Mouse (Mus musculus) small intestine, adult 2 months (tissue): ENCODE data around the gene Npvf.

ENCODE experiments used
- CTCF ChIP-seq: fragments of 200-500 bp; IDR thresholded peaks from 2 replicates; pipeline ENCODE4 v1.5.1; 2012; ENCODE audit warnings: low read depth, mild to moderate bottlenecking, control low read depth, inconsistent platforms, low read length, moderate library complexity, mixed read lengths; ENCODE audit not compliant: insufficient replicate concordance, insufficient read length; ENCODE audit errors: extremely low read depth
- POLR2A ChIP-seq: fragments of 200-500 bp; IDR thresholded peaks from 2 replicates; pipeline ENCODE4 v1.6.1; 2012; ENCODE audit warnings: low read depth, mild to moderate bottlenecking, control low read depth, inconsistent platforms, low read length, moderate library complexity

- TF ChIP-seq CTCF = no peak
- no peak for TF ChIP-seq POLR2A
Measured at GRCm38 (mm10) chr6:50684646-50685415, 30.6 kb upstream of the Npvf start.
